Mouse (Mus musculus): ENCODE measurements around the gene Kif3c.

DNA sequence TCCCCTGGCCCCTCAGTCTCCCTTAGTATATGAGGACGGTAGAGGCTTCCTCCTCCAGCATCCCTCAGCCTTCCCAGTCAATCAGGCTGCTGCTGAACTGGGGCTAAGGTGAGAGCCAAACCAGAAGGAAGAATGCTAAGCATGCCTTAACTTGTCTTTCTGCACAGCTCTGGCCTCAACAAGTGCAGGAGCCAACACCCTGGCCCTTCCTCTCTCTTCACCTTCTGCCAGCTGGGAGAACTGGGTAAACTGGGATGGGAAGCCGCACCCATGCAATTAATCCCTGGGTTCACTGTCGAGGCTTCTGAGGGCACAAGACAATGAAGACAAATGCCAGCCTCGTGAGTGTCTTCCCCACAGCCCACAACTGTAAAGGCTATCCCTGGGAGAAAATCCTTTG lies 35.3 kb upstream of the Kif3c start:
- TF ChIP-seq CTCF (IDR thresholded peaks at IDR 0.05) = no peak
- TF ChIP-seq POLR2A (IDR thresholded peaks at IDR 0.05; ENCODE audit: insufficient read depth, low read depth, low read length) = no peak

Data from heart, adult 2 months (tissue).